Mouse (Mus musculus) thymus, postnatal 0 days (tissue): ENCODE measurements around the gene Gp1ba. TPM values are rescaled to one million over a fixed set of nuclear protein-coding genes. Genes with fewer than 3 reads are reported as not detected.

ENCODE experiments used
- DNase-seq: peaks from one replicate; pipeline ENCODE4 v3.0.0-alpha.2; 2015; ENCODE audit warnings: low spot score
- polyA plus RNA-seq: library from polyadenylated mRNA; unstranded; fragments of >200 nt; fragmentation: Nextera tagmentation; extraction: Ambion mirVana; gene quantifications from 2 replicates; pipeline ENCODE4 v1.2.1, GENCODE M21; 2015

Gene Gp1ba
- polyA plus RNA-seq, 1 experiment from 2014 or later = 0.13 TPM

DNA sequence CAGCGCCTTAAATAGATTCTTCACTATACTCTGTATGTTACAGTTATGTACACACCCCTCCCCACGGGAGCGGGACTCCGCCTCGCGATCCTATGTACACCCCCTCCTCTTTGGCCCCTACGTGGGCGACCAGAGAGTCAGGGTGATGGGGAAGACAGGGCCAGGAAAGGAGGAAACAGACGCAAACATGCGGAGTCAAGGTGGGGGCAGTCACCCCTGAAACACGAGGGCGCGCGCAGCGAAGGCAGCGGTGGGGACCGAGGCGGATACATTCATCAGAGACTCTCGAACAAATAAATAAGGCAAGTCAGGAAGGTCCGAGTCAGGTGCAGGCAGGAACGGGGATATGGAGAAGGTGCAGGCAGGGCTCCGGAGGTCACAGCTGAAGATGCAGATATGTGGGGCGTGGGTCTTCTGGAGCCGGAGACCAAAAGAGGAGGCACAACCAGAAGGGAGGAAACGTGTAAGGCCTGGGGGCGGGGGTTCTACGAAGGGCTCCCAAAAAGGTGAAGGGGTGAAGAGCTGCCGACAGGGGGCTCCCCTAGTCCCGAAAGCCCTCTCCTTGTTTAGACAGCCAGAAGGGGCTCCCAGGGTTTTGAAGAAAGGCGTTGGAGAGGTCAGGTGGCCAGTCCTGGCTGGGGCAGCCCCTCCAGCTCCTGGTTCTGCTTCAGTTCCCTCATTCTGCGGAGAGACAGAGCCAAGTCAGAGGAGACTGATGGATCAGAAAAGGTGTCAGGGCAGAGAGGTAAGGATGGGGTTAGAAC is 30.8 kb downstream of the Gp1ba start:
- DNase-seq = peak; percentile 91

DNA sequence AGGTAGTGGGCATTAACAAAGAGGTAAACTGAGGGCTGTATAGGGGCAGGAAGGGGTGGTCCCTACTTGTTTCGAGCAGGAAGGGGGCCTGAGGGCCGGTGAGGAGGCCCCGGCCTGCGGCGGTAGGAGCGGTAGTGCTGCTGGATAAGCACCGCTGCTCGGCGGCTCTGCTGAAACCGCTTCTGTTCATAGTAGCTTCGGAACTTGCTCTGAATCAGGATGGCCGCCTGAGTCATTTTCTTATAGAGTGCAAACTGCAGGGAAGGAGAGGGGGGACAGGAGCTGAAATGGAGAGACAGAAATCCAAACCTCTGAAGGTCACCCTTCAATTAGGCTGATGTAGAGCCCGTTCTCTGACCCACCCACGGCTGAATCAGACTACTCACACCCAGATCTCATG is 31.6 kb downstream of the Gp1ba start:
- DNase-seq = no peak

DNA sequence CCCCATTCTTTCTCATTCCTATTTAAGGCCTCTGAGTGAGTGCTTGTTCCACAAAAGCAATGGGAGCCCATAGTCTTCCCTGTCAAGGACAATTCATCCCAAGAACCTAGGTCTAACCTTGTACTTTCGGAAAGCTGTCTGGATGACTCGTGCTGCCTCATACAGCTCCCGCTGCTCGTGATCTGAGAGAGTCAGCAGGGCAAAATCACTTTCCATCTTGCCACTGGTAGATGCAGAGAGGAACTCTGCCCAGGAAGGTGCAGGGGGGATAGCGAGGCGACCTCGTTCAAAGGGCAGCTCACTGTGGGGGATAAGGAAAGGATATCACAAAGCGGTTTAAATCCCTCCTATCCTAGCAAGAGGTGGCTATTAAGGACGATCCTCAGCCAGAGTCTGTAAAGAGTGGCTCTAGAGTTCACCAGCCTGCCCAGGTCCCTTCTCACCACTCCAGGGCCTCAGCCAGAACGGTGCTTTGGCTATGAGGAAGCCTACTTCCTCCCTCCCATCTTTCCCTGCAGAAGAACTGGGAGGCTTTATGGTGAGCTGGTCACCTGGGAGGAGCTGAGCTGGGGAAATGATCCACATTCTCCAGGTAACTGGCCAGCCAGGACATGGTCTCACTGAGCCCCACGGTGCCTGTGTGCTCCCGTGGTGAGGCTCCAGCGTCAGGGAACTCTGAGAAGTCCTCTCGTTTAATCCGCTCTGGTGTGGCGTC is 32.6 kb downstream of the Gp1ba start:
- no peak for DNase-seq

DNA sequence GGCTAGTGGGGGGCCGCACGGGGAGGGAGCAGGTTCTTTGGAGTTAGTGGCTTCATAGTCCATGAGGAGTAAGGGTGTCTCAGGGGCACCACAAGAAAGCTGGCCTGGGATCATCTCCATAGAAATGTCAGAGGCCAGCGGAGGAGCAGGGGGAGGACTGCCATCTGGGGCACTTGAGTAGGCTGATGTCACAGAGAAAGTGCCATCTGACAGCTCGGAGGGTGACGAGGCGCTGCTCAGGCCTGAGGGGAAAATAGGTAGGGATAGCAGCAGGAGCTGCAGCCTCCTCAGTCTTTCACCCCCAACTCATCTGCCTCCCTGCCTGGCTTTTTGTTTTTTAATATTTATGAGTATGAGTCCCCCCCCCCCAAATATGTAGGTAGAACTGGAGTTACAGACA is 35.1 kb downstream of the Gp1ba start:
- no peak for DNase-seq

DNA sequence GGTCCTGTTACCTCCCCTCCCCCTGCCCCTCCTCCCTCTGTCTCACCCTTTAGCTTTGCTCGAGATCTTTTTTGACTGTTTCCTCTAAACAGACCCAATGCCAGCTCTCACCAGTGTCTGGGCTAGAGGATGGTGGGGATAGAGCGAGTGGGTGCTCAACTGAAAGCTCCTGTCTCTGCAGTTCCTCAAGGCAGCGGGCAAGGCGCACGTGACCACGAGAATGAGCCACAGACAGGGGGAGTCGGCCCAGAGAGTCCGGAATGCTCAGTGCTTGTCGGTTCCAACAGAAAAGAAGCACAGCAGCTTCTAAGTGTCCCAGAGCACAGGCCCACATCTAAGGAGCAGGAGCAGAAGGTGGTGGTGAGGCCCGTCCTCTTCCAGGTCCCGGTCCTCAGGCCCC is 35.6 kb downstream of the Gp1ba start:
- no peak for DNase-seq

DNA sequence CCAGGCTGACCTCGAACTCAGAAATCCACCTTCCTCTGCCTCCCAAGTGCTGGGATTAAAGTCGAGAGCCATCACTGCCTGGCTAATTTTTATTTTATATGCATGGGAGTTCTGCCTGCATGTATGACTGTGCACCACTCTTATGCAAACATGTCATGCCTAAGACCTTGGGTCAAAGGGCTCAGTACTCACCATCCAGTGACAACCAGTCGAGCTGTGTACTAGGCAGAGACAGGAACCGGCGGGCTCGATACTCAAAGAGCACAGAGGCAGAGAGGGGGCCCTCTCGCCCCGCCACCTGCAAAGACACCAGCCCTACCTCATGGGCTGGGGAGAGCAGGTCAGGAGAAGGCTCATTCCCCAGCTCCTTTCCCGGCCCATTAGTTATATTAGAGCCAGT is 39.2 kb downstream of the Gp1ba start:
- DNase-seq = no peak

DNA sequence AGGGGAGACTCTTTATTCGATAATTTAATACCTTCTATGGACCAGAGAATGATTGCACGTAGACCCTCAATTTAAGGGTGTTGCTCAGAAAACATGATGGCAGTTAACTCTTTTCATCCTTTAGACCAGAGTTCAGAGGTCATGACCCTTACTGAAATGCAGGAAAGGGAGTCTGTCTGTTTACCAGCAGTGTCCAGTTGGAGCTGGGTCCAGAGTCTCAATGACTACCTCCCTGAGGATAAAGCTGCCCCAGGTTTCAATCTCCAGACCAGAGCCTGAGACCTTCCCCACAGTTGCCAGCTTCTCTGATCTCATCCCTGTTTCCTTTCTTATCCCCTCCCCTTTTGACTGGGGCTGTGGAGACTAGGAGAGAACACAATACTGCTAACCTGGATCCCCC is 39.7 kb downstream of the Gp1ba start:
- no peak for DNase-seq

DNA sequence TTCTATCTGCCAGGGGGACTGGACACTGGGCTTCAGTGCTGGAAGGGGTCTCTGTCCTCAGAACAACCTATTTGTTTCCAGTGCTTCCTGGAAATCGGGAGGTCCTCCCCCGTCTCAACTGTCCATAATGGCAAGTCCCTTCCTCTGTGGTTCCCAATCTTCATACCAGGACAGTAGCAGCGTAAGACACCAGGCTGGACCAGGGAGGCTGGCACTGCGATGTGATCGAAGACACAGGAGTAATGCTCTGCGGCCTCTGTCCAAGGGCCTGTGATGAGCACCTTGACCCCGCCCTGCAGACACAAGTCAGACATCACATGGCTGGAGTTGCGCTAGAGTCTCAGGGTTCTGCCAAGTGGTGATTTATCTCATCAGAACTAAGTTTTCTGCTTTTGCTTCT is 40.4 kb downstream of the Gp1ba start:
- no peak for DNase-seq

DNA sequence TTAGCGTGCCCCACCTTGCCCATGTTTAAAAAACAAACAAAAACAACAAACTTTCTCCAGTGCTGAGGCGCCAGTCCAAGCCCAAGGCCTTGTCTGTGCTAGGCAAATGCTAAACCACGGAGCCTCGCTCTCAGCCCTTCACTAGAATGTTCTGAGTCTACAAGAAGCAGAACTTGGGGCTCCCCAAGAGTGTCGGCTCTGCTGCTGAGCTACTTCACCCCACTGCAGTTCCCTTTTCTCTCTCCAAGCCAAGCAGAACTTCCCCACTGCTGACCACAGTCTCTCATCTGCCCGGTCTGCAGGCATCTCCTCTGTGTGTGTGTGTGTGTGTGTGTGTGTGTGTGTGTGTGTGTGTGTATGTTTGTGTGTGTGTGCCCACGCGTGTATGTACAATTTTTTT is 41.0 kb downstream of the Gp1ba start:
- no peak for DNase-seq

DNA sequence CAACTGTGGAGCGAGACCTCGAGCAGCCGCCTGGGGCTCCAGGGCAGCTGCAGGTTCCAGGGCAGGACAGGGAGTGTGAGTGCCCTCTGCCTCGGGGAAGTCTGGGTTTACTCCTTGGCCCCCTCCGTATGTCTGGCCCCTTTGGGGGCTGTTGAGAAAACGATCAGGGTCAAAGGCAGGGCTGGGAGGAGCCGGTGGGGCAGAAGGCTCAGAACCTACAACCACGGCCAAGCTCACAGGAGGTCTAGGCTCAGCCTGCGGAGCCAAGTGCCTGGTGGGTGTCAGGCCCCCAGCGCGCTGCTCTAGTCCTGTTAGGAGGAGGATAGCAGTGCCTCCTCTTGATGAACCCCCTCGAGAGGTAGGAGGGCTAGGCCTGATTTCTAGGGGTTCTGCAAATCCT is 42.2 kb downstream of the Gp1ba start:
- DNase-seq = no peak

DNA sequence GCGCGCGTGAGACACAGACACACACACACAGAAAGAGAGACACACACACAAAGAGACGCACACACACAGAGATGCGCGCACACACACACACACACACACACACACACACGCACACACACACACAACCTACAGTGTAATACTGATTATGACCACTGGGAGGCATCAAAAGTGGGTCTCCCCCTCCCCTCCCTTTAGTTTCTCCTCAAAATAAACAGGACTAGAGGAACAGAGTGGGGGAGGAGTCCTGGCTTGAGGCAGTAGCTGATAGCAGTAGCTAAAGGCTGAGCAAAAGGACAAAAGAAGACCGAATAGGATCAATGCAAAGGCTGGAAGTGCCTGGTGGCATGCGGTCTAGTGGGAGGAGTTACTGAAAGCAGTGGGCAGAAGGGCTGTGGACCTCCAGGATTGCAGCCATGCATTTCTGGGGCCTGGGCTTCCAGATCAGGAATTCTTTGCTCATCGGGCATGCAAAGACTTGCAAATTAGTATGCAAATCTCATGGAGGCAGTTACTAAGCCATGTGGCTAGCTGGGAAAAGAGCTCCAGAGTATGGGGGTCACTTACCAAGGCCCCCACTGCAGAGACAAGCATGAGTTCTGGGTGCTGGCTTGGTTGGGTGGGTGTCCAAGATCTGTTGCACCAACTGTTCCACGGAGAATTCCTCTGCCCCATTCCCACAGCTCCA is 43.1 kb downstream of the Gp1ba start:
- DNase-seq = peak; percentile 66

DNA sequence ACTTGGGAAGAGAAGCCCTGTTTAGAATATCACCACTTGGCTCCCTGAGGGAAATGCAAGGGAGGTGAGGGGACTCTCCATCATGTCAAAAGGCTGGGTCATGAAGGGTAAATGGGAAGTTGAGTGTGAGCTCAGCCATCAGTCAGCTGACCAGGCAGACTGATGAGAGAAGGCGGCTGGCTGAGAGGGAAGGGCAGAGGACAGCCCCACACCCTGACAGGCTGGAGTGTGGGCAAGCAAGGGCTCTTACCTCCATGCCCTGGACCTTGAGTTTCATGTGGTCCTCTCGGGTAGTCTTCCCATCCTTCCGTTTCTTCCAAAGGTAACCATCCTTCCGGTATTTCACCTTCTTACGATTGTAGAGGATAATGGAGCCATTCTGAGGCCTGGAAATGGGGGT is 44.7 kb downstream of the Gp1ba start:
- DNase-seq = no peak

DNA sequence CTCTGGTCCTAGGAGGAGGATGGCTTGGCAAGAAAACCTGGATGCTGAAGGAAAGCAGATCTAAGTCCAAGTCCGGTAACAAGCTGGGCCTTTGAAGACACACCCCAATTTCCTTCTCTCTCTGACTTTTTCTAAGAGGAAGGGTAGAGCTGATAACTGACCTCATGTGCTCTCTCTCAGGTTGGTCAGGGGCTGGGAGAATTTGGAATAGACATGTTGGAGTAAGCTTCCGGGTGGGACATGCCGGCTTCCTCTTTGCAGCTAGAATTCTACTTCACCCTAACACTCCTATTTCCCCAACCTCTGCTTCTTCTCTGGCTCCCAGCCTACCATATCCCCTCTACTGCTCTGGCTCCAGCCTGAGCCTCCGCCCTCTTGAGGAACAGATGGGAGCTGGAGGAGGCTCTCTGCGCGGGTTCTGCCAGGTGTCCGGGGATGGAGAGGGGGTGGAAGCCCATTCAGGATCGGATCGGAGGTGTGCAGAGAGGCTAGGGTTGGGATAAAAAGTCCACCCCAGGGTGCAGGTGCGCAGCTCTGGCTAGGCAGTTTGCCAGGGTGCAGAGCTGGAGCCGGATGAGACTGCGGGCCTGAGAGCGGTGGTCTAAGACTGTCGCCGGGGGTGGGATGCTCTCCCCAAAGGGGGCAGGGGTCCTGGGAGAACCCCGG is 48.1 kb downstream of the Gp1ba start:
- DNase-seq = no peak

DNA sequence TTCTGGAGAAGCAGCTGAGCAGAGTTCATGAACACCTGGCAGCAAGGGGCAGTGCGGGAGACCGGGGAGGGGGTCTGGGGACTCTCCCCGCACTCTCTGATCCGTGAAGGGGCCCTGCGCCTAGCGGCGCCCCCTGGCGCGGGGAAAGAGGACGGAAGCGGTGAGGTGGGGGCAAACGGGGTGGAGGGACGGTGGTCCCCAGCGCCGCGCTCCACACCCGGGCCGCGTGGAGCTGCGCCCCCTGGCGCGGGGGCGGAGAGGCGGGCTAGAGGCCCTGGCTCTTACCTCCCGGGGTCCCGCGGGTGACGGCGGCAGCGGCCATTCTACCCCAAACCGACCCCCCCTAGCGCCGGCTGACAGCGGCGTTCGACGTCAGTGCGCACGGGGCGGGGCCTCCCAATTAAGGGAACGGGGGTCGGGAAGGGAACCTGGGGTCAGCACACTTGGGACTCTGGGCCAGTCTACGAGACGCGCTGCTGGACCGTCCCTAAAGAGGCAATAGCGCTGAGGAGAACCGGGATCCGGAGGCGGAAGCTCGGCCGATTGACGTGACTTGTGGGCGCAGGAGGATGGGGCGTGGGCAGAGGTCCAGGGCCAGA is 48.8 kb downstream of the Gp1ba start, which contains the start of gene Camta2:
Gene Camta2, minus strand, starts transcription at position 505 of the 599 bp plus-strand sequence.
- peak; percentile 86 for DNase-seq

DNA sequence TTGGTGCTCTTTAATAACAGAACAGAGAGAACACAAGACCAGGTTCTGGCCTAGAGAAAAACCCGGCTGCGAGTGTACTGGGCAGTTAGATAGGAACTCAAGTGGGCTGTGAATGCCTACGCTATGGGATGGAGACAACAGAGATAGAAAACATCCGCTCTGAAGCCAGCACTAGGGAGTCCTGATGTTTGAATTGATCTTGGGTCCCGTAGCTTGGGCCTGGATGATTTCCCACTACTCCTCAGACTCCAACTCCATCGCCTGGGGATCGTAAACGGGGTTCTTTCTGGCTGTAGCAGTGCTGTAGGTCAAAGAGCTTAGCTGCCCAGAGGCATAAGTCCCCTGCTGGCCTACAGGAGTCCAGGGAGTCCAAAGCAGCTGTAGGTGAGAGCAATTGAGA is 49.5 kb downstream of the Gp1ba start:
- no peak for DNase-seq

DNA sequence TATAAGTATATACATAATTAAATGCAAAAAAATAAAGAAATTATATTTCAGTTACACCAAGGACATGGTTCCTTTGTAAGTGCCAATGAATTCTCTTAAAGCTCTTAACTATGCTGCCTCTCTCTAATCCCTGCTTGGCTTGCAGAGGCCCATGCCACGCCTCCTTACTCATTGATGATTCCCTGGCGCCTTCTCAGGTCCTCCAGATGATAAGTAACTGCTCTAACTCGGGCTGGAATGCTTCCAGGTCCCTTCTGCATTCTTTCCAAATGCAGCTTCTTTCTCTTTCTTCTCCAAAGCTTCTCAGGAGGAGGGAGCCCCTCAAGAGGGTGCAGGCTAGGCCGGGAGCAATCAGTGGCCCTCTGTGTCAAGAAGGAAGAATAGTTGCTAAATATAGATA is 50.7 kb downstream of the Gp1ba start:
- no peak for DNase-seq

Other genes with a start within 250 kb of the Gp1ba start
- gene Pelp1, start 229.1 kb upstream of the Gp1ba start, polyA plus RNA-seq = 17.0 and 18.4 TPM in 2 replicates
- 38.8 and 38.9 TPM in 2 replicates for gene Arrb2, start 206.5 kb upstream of the Gp1ba start, polyA plus RNA-seq
- gene Med11, start 187.2 kb upstream of the Gp1ba start, polyA plus RNA-seq = 47.5 and 47.6 TPM in 2 replicates
- gene Zmynd15, start 179.7 kb upstream of the Gp1ba start, polyA plus RNA-seq = 4.8 and 5.1 TPM in 2 replicates
- gene Cxcl16, start 179.1 kb upstream of the Gp1ba start, polyA plus RNA-seq = 34.2 and 35.1 TPM in 2 replicates
- gene Tm4sf5, start 133.9 kb upstream of the Gp1ba start, polyA plus RNA-seq = 8.9 and 9.3 TPM in 2 replicates
- gene Vmo1, start 124.5 kb upstream of the Gp1ba start, polyA plus RNA-seq = 11.6 and 13.7 TPM in 2 replicates
- 0.31 TPM in 1 of 2 replicates, not detected in the other for gene Gltpd2, start 119.9 kb upstream of the Gp1ba start, polyA plus RNA-seq
- gene Psmb6, start 113.8 kb upstream of the Gp1ba start, polyA plus RNA-seq = 741 and 749 TPM in 2 replicates
- gene Gm40193, start 106.2 kb upstream of the Gp1ba start, polyA plus RNA-seq = not detected in 2 replicates
- 2.0 and 2.7 TPM in 2 replicates for gene Pld2, start 99.1 kb upstream of the Gp1ba start, polyA plus RNA-seq
- 6.3 and 6.6 TPM in 2 replicates for gene Mink1, start 76.2 kb upstream of the Gp1ba start, polyA plus RNA-seq
- not detected in 2 replicates for gene 4930544D05Rik, start 23.3 kb upstream of the Gp1ba start, polyA plus RNA-seq
- gene Chrne, start 19.9 kb upstream of the Gp1ba start, polyA plus RNA-seq = 0.39 and 1.1 TPM in 2 replicates
- gene Rnf167, start 8.1 kb downstream of the Gp1ba start, polyA plus RNA-seq = 214 and 226 TPM in 2 replicates
- gene Slc25a11, start 8.4 kb downstream of the Gp1ba start, polyA plus RNA-seq = 137 and 139 TPM in 2 replicates
- gene Pfn1, start 15.5 kb downstream of the Gp1ba start, polyA plus RNA-seq = 2,783 and 3,382 TPM in 2 replicates
- 13.1 and 14.7 TPM in 2 replicates for gene Eno3, start 18.1 kb downstream of the Gp1ba start, polyA plus RNA-seq
- 63.7 and 85.0 TPM in 2 replicates for gene Spag7, start 30.3 kb downstream of the Gp1ba start, polyA plus RNA-seq
- 6.2 and 6.9 TPM in 2 replicates for gene Camta2, start 49.0 kb downstream of the Gp1ba start, polyA plus RNA-seq
- 0.75 and 0.94 TPM in 2 replicates for gene Inca1, start 61.0 kb downstream of the Gp1ba start, polyA plus RNA-seq
- 1.2 and 1.4 TPM in 2 replicates for gene Kif1c, start 61.4 kb downstream of the Gp1ba start, polyA plus RNA-seq
- gene Zfp3, start 125.1 kb downstream of the Gp1ba start, polyA plus RNA-seq = 7.2 and 7.6 TPM in 2 replicates
- gene Scimp, start 173.5 kb downstream of the Gp1ba start, polyA plus RNA-seq = 2.1 and 3.1 TPM in 2 replicates
- 35.6 and 38.1 TPM in 2 replicates for gene Rabep1, start 205.7 kb downstream of the Gp1ba start, polyA plus RNA-seq